Mouse (Mus musculus): Measurements from ENCODE around the gene Prtg. TPM values are rescaled to one million over a fixed set of nuclear protein-coding genes. Genes with fewer than 3 reads are reported as not detected.

Gene Prtg
- polyA plus RNA-seq, 1 experiment from 2014 or later: 0.84 TPM

GRCm38 (mm10) chr9:72872298-72873130, 65.8 kb downstream of the Prtg start:
- DNase-seq (ENCODE audit: low spot score) (no peak), ATAC-seq (replicated peaks; ENCODE audit: low FRiP score, low TSS enrichment, low read depth) (no peak)
- no peaks in the 10 kb centered on the region for H3K27me3 ChIP-seq (replicated peaks; ENCODE audit: control insufficient read depth, insufficient read depth, low read length)
- H3K36me3 ChIP-seq (ENCODE audit: control insufficient read depth, insufficient read depth, low read length): no peaks in the 10 kb centered on the region
- H3K4me3 ChIP-seq (ENCODE audit: low read depth, low read length): no peak overlapping the region
- no peak overlapping the region for H3K9ac ChIP-seq (ENCODE audit: low read length)
- peaks cover 18% of the 10 kb centered on the region for H3K4me1 ChIP-seq (replicated peaks; ENCODE audit: control insufficient read depth, insufficient read depth, low read length)
- no peaks in the 10 kb centered on the region for H3K9me3 ChIP-seq (ENCODE audit: control insufficient read depth, low read length)
- 14% methylated on average over 8 of the region's 8 CpGs for WGBS
- peak overlapping the region; percentile 64; the same call in 1 of the 2 replicates for H3K27ac ChIP-seq (ENCODE audit: low read depth)
- peak overlapping the region; percentile 45 for H3K4me2 ChIP-seq (ENCODE audit: low read length)

GRCm38 (mm10) chr9:72875878-72876277, 69.2 kb downstream of the Prtg start:
- no peak overlapping the region for H3K9ac ChIP-seq (ENCODE audit: low read length)
- H3K4me3 ChIP-seq (ENCODE audit: low read depth, low read length): no peak overlapping the region
- WGBS: 81% methylated on average over 2 of the region's 2 CpGs
- no peak overlapping the region for H3K27ac ChIP-seq (ENCODE audit: low read depth)
- DNase-seq (ENCODE audit: low spot score) (no peak), ATAC-seq (replicated peaks; ENCODE audit: low FRiP score, low TSS enrichment, low read depth) (no peak)
- no peaks in the 10 kb centered on the region for H3K36me3 ChIP-seq (ENCODE audit: control insufficient read depth, insufficient read depth, low read length)
- H3K4me2 ChIP-seq (ENCODE audit: low read length): no peak overlapping the region
- peaks cover 49% of the 10 kb centered on the region for H3K4me1 ChIP-seq (replicated peaks; ENCODE audit: control insufficient read depth, insufficient read depth, low read length)
- H3K27me3 ChIP-seq (replicated peaks; ENCODE audit: control insufficient read depth, insufficient read depth, low read length): no peaks in the 10 kb centered on the region
- H3K9me3 ChIP-seq (ENCODE audit: control insufficient read depth, low read length): no peaks in the 10 kb centered on the region

- peaks cover 41% of the 10 kb centered on the region for H3K4me1 ChIP-seq (replicated peaks; ENCODE audit: control insufficient read depth, insufficient read depth, low read length)
- H3K4me2 ChIP-seq (ENCODE audit: low read length): peak overlapping the region; percentile 27
- no peaks in the 10 kb centered on the region for H3K27me3 ChIP-seq (replicated peaks; ENCODE audit: control insufficient read depth, insufficient read depth, low read length)
- 18% methylated on average over 11 of the region's 11 CpGs for WGBS
- H3K9ac ChIP-seq (ENCODE audit: low read length): no peak overlapping the region
- DNase-seq (ENCODE audit: low spot score) (no peak), ATAC-seq (replicated peaks; ENCODE audit: low FRiP score, low TSS enrichment, low read depth) (0 out of 2 replicates have a peak, but pooled peaks have one; percentile 21)
- H3K4me3 ChIP-seq (ENCODE audit: low read depth, low read length): no peak overlapping the region
- H3K36me3 ChIP-seq (ENCODE audit: control insufficient read depth, insufficient read depth, low read length): no peaks in the 10 kb centered on the region
- peak overlapping the region; percentile 3; the same call in 1 of the 2 replicates for H3K27ac ChIP-seq (ENCODE audit: low read depth)
- H3K9me3 ChIP-seq (ENCODE audit: control insufficient read depth, low read length): no peaks in the 10 kb centered on the region
These were observed 71.2 kb downstream of the Prtg start for GRCm38 (mm10) chr9:72877905-72878304.

- DNase-seq (ENCODE audit: low spot score): no peak
- no peak for ATAC-seq (replicated peaks; ENCODE audit: low FRiP score, low TSS enrichment, low read depth)
- peaks cover 44% of the 10 kb centered on the region for H3K4me1 ChIP-seq (replicated peaks; ENCODE audit: control insufficient read depth, insufficient read depth, low read length)
- no peaks in the 10 kb centered on the region for H3K36me3 ChIP-seq (ENCODE audit: control insufficient read depth, insufficient read depth, low read length)
- H3K27me3 ChIP-seq (replicated peaks; ENCODE audit: control insufficient read depth, insufficient read depth, low read length): no peaks in the 10 kb centered on the region
- H3K4me3 ChIP-seq (ENCODE audit: low read depth, low read length): no peak overlapping the region
- peak overlapping the region; percentile 3; the same call in 1 of the 2 replicates for H3K27ac ChIP-seq (ENCODE audit: low read depth)
- H3K9ac ChIP-seq (ENCODE audit: low read length): no peak overlapping the region
- no peaks in the 10 kb centered on the region for H3K9me3 ChIP-seq (ENCODE audit: control insufficient read depth, low read length)
- no peak overlapping the region for H3K4me2 ChIP-seq (ENCODE audit: low read length)
- 29% methylated on average over 6 of the region's 6 CpGs for WGBS
These were observed 72.0 kb downstream of the Prtg start for GRCm38 (mm10) chr9:72878656-72879055.

- no peak overlapping the region for H3K9ac ChIP-seq (ENCODE audit: low read length)
- peaks cover 44% of the 10 kb centered on the region for H3K4me1 ChIP-seq (replicated peaks; ENCODE audit: control insufficient read depth, insufficient read depth, low read length)
- no peak overlapping the region for H3K4me3 ChIP-seq (ENCODE audit: low read depth, low read length)
- ATAC-seq (replicated peaks; ENCODE audit: low FRiP score, low TSS enrichment, low read depth) (no peak), DNase-seq (ENCODE audit: low spot score) (no peak)
- H3K27ac ChIP-seq (ENCODE audit: low read depth): no peak overlapping the region
- no peaks in the 10 kb centered on the region for H3K36me3 ChIP-seq (ENCODE audit: control insufficient read depth, insufficient read depth, low read length)
- no peaks in the 10 kb centered on the region for H3K27me3 ChIP-seq (replicated peaks; ENCODE audit: control insufficient read depth, insufficient read depth, low read length)
- 73% methylated on average over 3 of the region's 3 CpGs for WGBS
- H3K4me2 ChIP-seq (ENCODE audit: low read length): no peak overlapping the region
- no peaks in the 10 kb centered on the region for H3K9me3 ChIP-seq (ENCODE audit: control insufficient read depth, low read length)
These were observed 72.9 kb downstream of the Prtg start for GRCm38 (mm10) chr9:72879601-72880000.

GRCm38 (mm10) chr9:72880225-72880960, 73.7 kb downstream of the Prtg start:
- Histone ChIP-seq H3K36me3 (ENCODE audit: control insufficient read depth, insufficient read depth, low read length) (no peaks in the 10 kb centered on the region), H3K27ac (ENCODE audit: low read depth) (peak overlapping the region; percentile 48; the same call in 1 of the 2 replicates), H3K27me3 (replicated peaks; ENCODE audit: control insufficient read depth, insufficient read depth, low read length) (no peaks in the 10 kb centered on the region), H3K9ac (ENCODE audit: low read length) (no peak overlapping the region), H3K4me1 (replicated peaks; ENCODE audit: control insufficient read depth, insufficient read depth, low read length) (peaks cover 41% of the 10 kb centered on the region), H3K4me2 (ENCODE audit: low read length) (no peak overlapping the region), H3K9me3 (ENCODE audit: control insufficient read depth, low read length) (no peaks in the 10 kb centered on the region), H3K4me3 (ENCODE audit: low read depth, low read length) (no peak overlapping the region)
- ATAC-seq (replicated peaks; ENCODE audit: low FRiP score, low TSS enrichment, low read depth) (no peak), DNase-seq (ENCODE audit: low spot score) (no peak)
- WGBS: 24% methylated on average over 16 of the region's 16 CpGs

GRCm38 (mm10) chr9:72881026-72881768, 74.5 kb downstream of the Prtg start:
- Histone ChIP-seq H3K4me1 (replicated peaks; ENCODE audit: control insufficient read depth, insufficient read depth, low read length) (peaks cover 41% of the 10 kb centered on the region), H3K4me3 (ENCODE audit: low read depth, low read length) (no peak overlapping the region), H3K9ac (ENCODE audit: low read length) (no peak overlapping the region), H3K4me2 (ENCODE audit: low read length) (no peak overlapping the region), H3K27me3 (replicated peaks; ENCODE audit: control insufficient read depth, insufficient read depth, low read length) (no peaks in the 10 kb centered on the region), H3K9me3 (ENCODE audit: control insufficient read depth, low read length) (no peaks in the 10 kb centered on the region), H3K27ac (ENCODE audit: low read depth) (0 out of 2 replicates have a peak overlapping the region, but pooled peaks have one; percentile 48), H3K36me3 (ENCODE audit: control insufficient read depth, insufficient read depth, low read length) (no peaks in the 10 kb centered on the region)
- WGBS: 27% methylated on average over 15 of the region's 15 CpGs
- no peak for DNase-seq (ENCODE audit: low spot score)
- no peak for ATAC-seq (replicated peaks; ENCODE audit: low FRiP score, low TSS enrichment, low read depth)

- no peak overlapping the region for H3K9ac ChIP-seq (ENCODE audit: low read length)
- H3K27ac ChIP-seq (ENCODE audit: low read depth): no peak overlapping the region
- no peak overlapping the region for H3K4me2 ChIP-seq (ENCODE audit: low read length)
- ATAC-seq (replicated peaks; ENCODE audit: low FRiP score, low TSS enrichment, low read depth): peak; percentile 67
- WGBS: 7% methylated on average over 3 of the region's 3 CpGs
- no peaks in the 10 kb centered on the region for H3K9me3 ChIP-seq (ENCODE audit: control insufficient read depth, low read length)
- H3K36me3 ChIP-seq (ENCODE audit: control insufficient read depth, insufficient read depth, low read length): no peaks in the 10 kb centered on the region
- H3K4me1 ChIP-seq (replicated peaks; ENCODE audit: control insufficient read depth, insufficient read depth, low read length): peaks cover 29% of the 10 kb centered on the region
- DNase-seq (ENCODE audit: low spot score): peak; percentile 70
- no peaks in the 10 kb centered on the region for H3K27me3 ChIP-seq (replicated peaks; ENCODE audit: control insufficient read depth, insufficient read depth, low read length)
- H3K4me3 ChIP-seq (ENCODE audit: low read depth, low read length): no peak overlapping the region
These were observed 77.3 kb downstream of the Prtg start for GRCm38 (mm10) chr9:72883940-72884339.
